Mouse (Mus musculus): Measurements from ENCODE around the gene Acd. TPM values are rescaled to one million over a fixed set of nuclear protein-coding genes. Genes with fewer than 3 reads are reported as not detected.

The Acd gene
- total RNA-seq, 2 experiments from 2014 or later: 6.5 to 6.8 TPM

Other genes starting within 250 kb of the Acd start
- gene Tppp3, start 229.6 kb downstream of the Acd start, total RNA-seq (2021): 10 to 100 TPM; 86.7 to 99.2 TPM
- 10 to 100 TPM in 1 of 2 experiments, 1 to 10 TPM in 1; 8.7 to 10.1 TPM for gene Zdhhc1, start 204.2 kb downstream of the Acd start, total RNA-seq (2021)
- gene Hsd11b2, start 182.3 kb downstream of the Acd start, total RNA-seq (2021): under 1 TPM; 0.51 to 0.61 TPM
- 10 to 100 TPM; 41.7 to 45.1 TPM for gene Atp6v0d1, start 135.1 kb downstream of the Acd start, total RNA-seq (2021)
- gene Ripor1, start 95.8 kb downstream of the Acd start, total RNA-seq (2021): 10 to 100 TPM; 15.5 to 19.6 TPM
- gene Ctcf, start 64.5 kb downstream of the Acd start, total RNA-seq (2021): 10 to 100 TPM; 29.2 to 29.6 TPM
- 1 to 10 TPM in 1 of 2 experiments, not detected in 1; 1.7 TPM for gene Agrp, start 63.7 kb downstream of the Acd start, total RNA-seq (2021)
- gene Carmil2, start 14.8 kb downstream of the Acd start, total RNA-seq (2021): under 1 TPM in 1 of 2 experiments, not detected in 1; 0.11 TPM
- gene Pard6a, start within 50 bp of the Acd start, total RNA-seq (2021): 1 to 10 TPM; 5.4 to 5.7 TPM
- gene 4933405L10Rik, start 6.6 kb upstream of the Acd start, total RNA-seq (2021): not detected
- gene Enkd1, start 7.1 kb upstream of the Acd start, total RNA-seq (2021): 1 to 10 TPM in 1 of 2 experiments, under 1 TPM in 1; 0.82 to 1.0 TPM
- gene Gfod2, start 57.6 kb upstream of the Acd start, total RNA-seq (2021): 1 to 10 TPM; 5.1 to 6.2 TPM
- 10 to 100 TPM; 14.6 to 20.5 TPM for gene Ranbp10, start 126.2 kb upstream of the Acd start, total RNA-seq (2021)
- not detected for gene Tsnaxip1, start 126.6 kb upstream of the Acd start, total RNA-seq (2021)
- 1 to 10 TPM; 1.2 to 1.7 TPM for gene Cenpt, start 152.2 kb upstream of the Acd start, total RNA-seq (2021)
- 10 to 100 TPM; 19.3 to 19.5 TPM for gene Thap11, start 154.0 kb upstream of the Acd start, total RNA-seq (2021)
- 10 to 100 TPM; 47.7 to 79.5 TPM for gene Nutf2, start 159.5 kb upstream of the Acd start, total RNA-seq (2021)
- gene Edc4, start 179.8 kb upstream of the Acd start, total RNA-seq (2021): 10 to 100 TPM; 17.5 to 18.4 TPM
- gene Nrn1l, start 192.5 kb upstream of the Acd start, total RNA-seq (2021): not detected
- gene Pskh1, start 199.3 kb upstream of the Acd start, total RNA-seq (2021): 10 to 100 TPM in 1 of 2 experiments, 1 to 10 TPM in 1; 10.0 to 10.7 TPM
- gene Ctrl, start 232.8 kb upstream of the Acd start, total RNA-seq (2021): not detected
- gene Psmb10, start 237.3 kb upstream of the Acd start, total RNA-seq (2021): 10 to 100 TPM; 19.1 to 22.1 TPM
- gene Lcat, start 242.3 kb upstream of the Acd start, total RNA-seq (2021): under 1 TPM; 0.46 to 0.80 TPM

All from gastrocnemius, postnatal 25 days (tissue).